Mouse (Mus musculus) common myeloid progenitor, adult 5-6 weeks (primary cell): Measurements from ENCODE around the gene Cpeb4. TPM values are rescaled to one million over a fixed set of nuclear protein-coding genes. Genes with fewer than 3 reads are reported as not detected.
"Not testable (repeated sequence)": the region's sequence is repeated elsewhere in the genome, so short reads cannot be mapped to it uniquely, and the experiment has no call there.

Source experiments
- ATAC-seq: replicated peaks from 2 replicates; pipeline ENCODE4 v1.8.0; 2016; ENCODE audit warnings: low read depth, mild to moderate bottlenecking, moderate TSS enrichment, inconsistent platforms; ENCODE audit not compliant: poor library complexity, severe bottlenecking
- total RNA-seq: library from RNA; stranded (forward); fragments of 200-1000, 187-1606 nt; gene quantifications from 2 replicates; pipeline ENCODE4 v1.2.3, GENCODE M21; 2017

The Cpeb4 gene
- total RNA-seq, 1 experiment from 2014 or later: 8.2 TPM

- not testable (repeated sequence) for ATAC-seq
Observed at GRCm38 (mm10) chr11:31845111-31845510, 26.9 kb upstream of the Cpeb4 start.

GRCm38 (mm10) chr11:31846771-31847468 is 25.1 kb upstream of the Cpeb4 start:
- ATAC-seq: no peak

GRCm38 (mm10) chr11:31847469-31847805 is 24.6 kb upstream of the Cpeb4 start:
- ATAC-seq: no peak

GRCm38 (mm10) chr11:31848725-31849124 is 23.3 kb upstream of the Cpeb4 start:
- ATAC-seq: no peak

- no peak for ATAC-seq
Observed at GRCm38 (mm10) chr11:31850156-31850775, 21.7 kb upstream of the Cpeb4 start.

GRCm38 (mm10) chr11:31850995-31851394 is 21.0 kb upstream of the Cpeb4 start:
- no peak for ATAC-seq

- ATAC-seq: no peak
Observed at GRCm38 (mm10) chr11:31851702-31852560, 20.1 kb upstream of the Cpeb4 start.

- ATAC-seq: no peak
Observed at GRCm38 (mm10) chr11:31854955-31855354, 17.1 kb upstream of the Cpeb4 start.

GRCm38 (mm10) chr11:31857479-31857878 is 14.5 kb upstream of the Cpeb4 start:
- ATAC-seq: peak; percentile 42; the same call in 1 of the 2 replicates

GRCm38 (mm10) chr11:31861149-31861890 is 10.7 kb upstream of the Cpeb4 start:
- peak; percentile 70 for ATAC-seq

GRCm38 (mm10) chr11:31867976-31868375 is 4.0 kb upstream of the Cpeb4 start:
- no peak for ATAC-seq

GRCm38 (mm10) chr11:31870285-31871010 is 1.6 kb upstream of the Cpeb4 start:
- peak; percentile 99 for ATAC-seq

- ATAC-seq: peak; percentile 12; the same call in 1 of the 2 replicates
Observed at GRCm38 (mm10) chr11:31871135-31871541, 873 bp upstream of the Cpeb4 start.

GRCm38 (mm10) chr11:31872546-31873261 is 693 bp downstream of the Cpeb4 start:
- no peak for ATAC-seq

- no peak for ATAC-seq
Observed at GRCm38 (mm10) chr11:31874071-31874470, 2.1 kb downstream of the Cpeb4 start.

- ATAC-seq: no peak
Observed at GRCm38 (mm10) chr11:31883671-31884070, 11.7 kb downstream of the Cpeb4 start.

GRCm38 (mm10) chr11:31885765-31886164 is 13.8 kb downstream of the Cpeb4 start:
- no peak for ATAC-seq

GRCm38 (mm10) chr11:31888229-31888628 is 16.2 kb downstream of the Cpeb4 start:
- no peak for ATAC-seq

- no peak for ATAC-seq
Observed at GRCm38 (mm10) chr11:31892152-31892551, 20.1 kb downstream of the Cpeb4 start.
